Mouse (Mus musculus) heart, embryonic 10.5 days (tissue): ENCODE data around the gene Gm3238. TPM values are rescaled to one million over a fixed set of nuclear protein-coding genes. Genes with fewer than 3 reads are reported as not detected.
A peak's percentile ranks its signal among the peaks of the same experiment; 100 is the strongest.
"Not testable (repeated sequence)": the region's sequence is repeated elsewhere in the genome, so short reads cannot be mapped to it uniquely, and the experiment has no call there.

Experiments
- DNase-seq: peaks from one replicate; pipeline ENCODE4 v3.0.0-alpha.2; 2017; ENCODE audit warnings: low spot score
- H3K27ac ChIP-seq: fragments of 300-500 bp; sonication (generic); 2 replicates; pipeline ENCODE4 v1.5.1; 2016; ENCODE audit warnings: mild to moderate bottlenecking
- H3K27me3 ChIP-seq: fragments of 300-500 bp; sonication (generic); 2 replicates; pipeline ENCODE4 v1.6.1; 2016; ENCODE audit warnings: mild to moderate bottlenecking; ENCODE audit not compliant: poor library complexity, insufficient read depth, severe bottlenecking
- H3K36me3 ChIP-seq: fragments of 300-500 bp; sonication (generic); 2 replicates; pipeline ENCODE4 v1.6.1; 2016; ENCODE audit warnings: mild to moderate bottlenecking, moderate library complexity
- H3K4me1 ChIP-seq: fragments of 300-500 bp; sonication (generic); 2 replicates; pipeline ENCODE4 v1.6.1; 2016; ENCODE audit warnings: mild to moderate bottlenecking
- H3K4me3 ChIP-seq: fragments of 300-500 bp; sonication (generic); 2 replicates; pipeline ENCODE4 v1.5.1; 2016; ENCODE audit warnings: mild to moderate bottlenecking, moderate library complexity
- H3K9me3 ChIP-seq: fragments of 300-500 bp; sonication (generic); 2 replicates; pipeline ENCODE4 v1.6.1; 2016; ENCODE audit warnings: mild to moderate bottlenecking, moderate library complexity
- WGBS: fragments of 180-500 bp; shearing (Covaris S2); methylation state at CpG from one replicate; pipeline ENCODE4 v1.1.7; 2016; 5-methylcytosine and 5-hydroxymethylcytosine counted together
- polyA plus RNA-seq: library from polyadenylated mRNA; unstranded; fragments of >200 nt; fragmentation: Nextera tagmentation; extraction: Ambion mirVana; gene quantifications from 2 replicates; pipeline ENCODE4 v1.2.1, GENCODE M21; 2016

Gene Gm3238
- not detected in 2 replicates for polyA plus RNA-seq

DNA sequence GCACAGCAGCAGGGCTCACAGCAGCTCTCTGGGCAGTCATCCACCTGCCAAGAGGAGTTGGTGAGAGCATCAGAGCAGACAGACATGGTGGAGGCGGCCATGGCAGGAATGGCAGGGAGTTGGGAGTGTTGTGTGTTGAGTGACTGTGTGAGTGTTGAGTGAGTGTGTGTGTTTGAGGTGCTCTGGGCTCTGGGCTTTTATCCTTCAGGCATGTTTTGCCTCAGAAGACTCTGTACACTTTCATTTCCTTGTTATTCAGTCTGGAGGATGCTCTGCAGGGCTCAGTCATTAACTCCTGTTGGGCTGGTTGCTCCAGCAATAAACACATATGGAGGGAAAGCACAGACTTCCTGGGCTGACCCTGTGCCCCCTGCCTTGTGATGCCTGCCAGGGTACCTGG lies at the start of gene Gm3238:
Gm3238 (minus strand) TSS at position 101 of the 400 bp plus-strand sequence.
- not testable (repeated sequence) for H3K4me1 ChIP-seq, H3K9me3 ChIP-seq, H3K4me3 ChIP-seq, DNase-seq, H3K27me3 ChIP-seq, H3K36me3 ChIP-seq, H3K27ac ChIP-seq
- WGBS, result 56% methylated on average over 1 of the region's 1 CpGs

DNA sequence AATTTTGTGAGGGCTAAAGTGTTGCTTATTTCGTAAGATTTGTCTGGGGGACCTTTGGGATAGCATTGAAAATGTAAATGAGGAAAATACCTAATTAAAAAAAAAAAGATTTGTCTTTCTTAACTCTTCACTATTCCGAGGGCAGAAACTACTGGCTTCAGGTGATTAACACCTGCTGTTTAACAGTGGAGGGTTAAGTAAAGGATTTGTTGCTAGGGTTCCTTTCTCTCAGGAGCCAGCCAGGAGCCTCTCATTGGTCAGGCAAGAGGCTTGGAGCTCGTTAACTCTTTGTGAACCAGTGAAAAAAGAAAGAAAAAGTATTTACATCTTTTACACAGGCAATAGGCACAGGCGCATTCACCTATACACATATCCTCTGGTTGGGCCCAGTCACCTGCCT lies 48.1 kb upstream of the Gm3238 start:
- WGBS, result 34% methylated on average over 4 of the region's 4 CpGs
- Histone ChIP-seq H3K27ac (no peak overlapping the region), H3K4me3 (no peak overlapping the region), H3K9me3 (no peaks in the 10 kb centered on the region), H3K36me3 (no peaks in the 10 kb centered on the region), H3K4me1 (no peaks in the 10 kb centered on the region), H3K27me3 (no peaks in the 10 kb centered on the region)
- DNase-seq, result no peak

- H3K27me3 ChIP-seq, result no peaks in the 10 kb centered on the region
- DNase-seq, result no peak
- no peak overlapping the region for H3K27ac ChIP-seq
- no peaks in the 10 kb centered on the region for H3K4me1 ChIP-seq
- WGBS, result 92% methylated on average over 4 of the region's 4 CpGs
- no peak overlapping the region for H3K4me3 ChIP-seq
- no peaks in the 10 kb centered on the region for H3K36me3 ChIP-seq
- no peaks in the 10 kb centered on the region for H3K9me3 ChIP-seq
These were observed 47.4 kb upstream of the Gm3238 start for GRCm38 (mm10) chr10:77818523-77818922.

GRCm38 (mm10) chr10:77815514-77815913 lies 44.4 kb upstream of the Gm3238 start:
- no peaks in the 10 kb centered on the region for H3K27me3 ChIP-seq
- no peak for DNase-seq
- no peaks in the 10 kb centered on the region for H3K9me3 ChIP-seq
- H3K4me1 ChIP-seq, result no peaks in the 10 kb centered on the region
- no peak overlapping the region for H3K4me3 ChIP-seq
- H3K27ac ChIP-seq, result no peak overlapping the region
- 18% methylated on average over 5 of the region's 5 CpGs for WGBS
- no peaks in the 10 kb centered on the region for H3K36me3 ChIP-seq

GRCm38 (mm10) chr10:77814382-77814781 lies 43.3 kb upstream of the Gm3238 start, which contains the start of gene Gm2696:
Gene Gm2696, plus strand, starts transcription at chr10:77814682.
- DNase-seq, result no peak
- Histone ChIP-seq H3K4me3 (no peak within 1 kb of the TSS), H3K27ac (no peak within 1 kb of the TSS), H3K36me3 (no peaks in the 10 kb centered on the region), H3K4me1 (no peaks in the 10 kb centered on the region), H3K9me3 (no peaks in the 10 kb centered on the region), H3K27me3 (no peaks in the 10 kb centered on the region)
- 39% methylated on average over 4 of the region's 4 CpGs for WGBS

DNA sequence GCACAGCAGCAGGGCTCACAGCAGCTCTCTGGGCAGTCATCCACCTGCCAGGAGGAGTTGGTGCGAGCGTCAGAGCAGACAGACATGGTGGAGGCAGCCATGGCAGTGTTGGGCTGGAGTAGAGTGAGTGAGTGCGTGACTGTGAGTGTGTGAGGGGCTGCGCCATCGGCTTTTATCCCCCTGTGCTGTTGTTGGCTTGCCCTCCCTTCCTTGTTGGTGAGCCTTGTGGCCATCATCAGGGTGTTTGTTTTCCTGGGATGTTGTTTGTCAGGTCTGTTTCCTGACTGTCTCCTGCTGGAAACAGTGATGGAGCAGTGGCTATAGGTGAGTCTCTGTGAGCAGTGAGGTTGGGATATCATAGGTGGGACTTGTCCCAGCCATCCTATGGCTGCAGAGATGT lies 40.6 kb upstream of the Gm3238 start, which contains the start of gene Gm9507:
Gm9507 (minus strand) TSS at position 101 of the 400 bp plus-strand sequence.
- no peaks in the 10 kb centered on the region for H3K27me3 ChIP-seq
- H3K4me1 ChIP-seq, result no peaks in the 10 kb centered on the region
- DNase-seq, result no peak
- H3K9me3 ChIP-seq, result 0 out of 2 replicates have a peak, but pooled peaks cover 2% of the 10 kb centered on the region
- no peak within 1 kb of the TSS for H3K27ac ChIP-seq
- H3K36me3 ChIP-seq, result no peaks in the 10 kb centered on the region
- WGBS, result 74% methylated on average over 5 of the region's 5 CpGs
- no peak within 1 kb of the TSS for H3K4me3 ChIP-seq

GRCm38 (mm10) chr10:77804095-77804494 lies 33.0 kb upstream of the Gm3238 start:
- no peak for DNase-seq
- Histone ChIP-seq H3K36me3 (no peaks in the 10 kb centered on the region), H3K4me3 (no peak overlapping the region), H3K27me3 (no peaks in the 10 kb centered on the region), H3K9me3 (0 out of 2 replicates have a peak, but pooled peaks cover 2% of the 10 kb centered on the region), H3K4me1 (peaks cover 4% of the 10 kb centered on the region), H3K27ac (no peak overlapping the region)
- WGBS, result 70% methylated on average over 3 of the region's 3 CpGs

GRCm38 (mm10) chr10:77798921-77799508 lies 27.9 kb upstream of the Gm3238 start, which contains the start of gene Gm19668:
Gene Gm19668, minus strand, starts transcription at chr10:77799133.
- Histone ChIP-seq H3K4me1 (peaks cover 26% of the 10 kb centered on the region), H3K9me3 (no peaks in the 10 kb centered on the region), H3K27me3 (no peaks in the 10 kb centered on the region), H3K36me3 (no peaks in the 10 kb centered on the region), H3K27ac (peak within 1 kb of the TSS; percentile 31; the same call in 1 of the 2 replicates), H3K4me3 (no peak within 1 kb of the TSS)
- no peak for DNase-seq
- WGBS, result 58% methylated on average over 8 of the region's 8 CpGs

- DNase-seq, H3K36me3 ChIP-seq, H3K9me3 ChIP-seq, H3K4me3 ChIP-seq, H3K27me3 ChIP-seq: not testable (repeated sequence)
- 27% methylated on average over 3 of the region's 3 CpGs for WGBS
- H3K4me1 ChIP-seq, result peaks cover 26% of the 10 kb centered on the region
- H3K27ac ChIP-seq, result peak overlapping the region; percentile 31; the same call in 1 of the 2 replicates
These were observed 27.2 kb upstream of the Gm3238 start for GRCm38 (mm10) chr10:77798164-77798920.

GRCm38 (mm10) chr10:77797677-77798076 lies 26.6 kb upstream of the Gm3238 start:
- Histone ChIP-seq H3K9me3 (no peaks in the 10 kb centered on the region), H3K27me3 (no peaks in the 10 kb centered on the region), H3K4me3 (no peak overlapping the region), H3K36me3 (no peaks in the 10 kb centered on the region), H3K27ac (peak overlapping the region; percentile 31; the same call in 1 of the 2 replicates), H3K4me1 (peaks cover 26% of the 10 kb centered on the region)
- 12% methylated on average over 3 of the region's 3 CpGs for WGBS
- no peak for DNase-seq

GRCm38 (mm10) chr10:77794976-77795375 lies 23.9 kb upstream of the Gm3238 start, which contains the start of gene Gm9639:
Gene Gm9639, minus strand, starts transcription at chr10:77795076.
- Histone ChIP-seq H3K4me3 (no peak within 1 kb of the TSS), H3K36me3 (no peaks in the 10 kb centered on the region), H3K27me3 (no peaks in the 10 kb centered on the region), H3K4me1 (peaks cover 26% of the 10 kb centered on the region), H3K27ac (no peak within 1 kb of the TSS), H3K9me3 (no peaks in the 10 kb centered on the region)
- WGBS, result 43% methylated on average over 2 of the region's 2 CpGs
- no peak for DNase-seq

GRCm38 (mm10) chr10:77788621-77789020 lies 17.5 kb upstream of the Gm3238 start:
- H3K27me3 ChIP-seq, result no peaks in the 10 kb centered on the region
- H3K4me3 ChIP-seq, result no peak overlapping the region
- DNase-seq, result no peak
- 0 out of 2 replicates have a peak, but pooled peaks cover 3% of the 10 kb centered on the region for H3K4me1 ChIP-seq
- H3K36me3 ChIP-seq, result no peaks in the 10 kb centered on the region
- H3K9me3 ChIP-seq, result no peaks in the 10 kb centered on the region
- H3K27ac ChIP-seq, result no peak overlapping the region
- WGBS, result 75% methylated on average over 2 of the region's 2 CpGs

- H3K4me1 ChIP-seq, DNase-seq, H3K4me3 ChIP-seq, H3K27ac ChIP-seq, H3K36me3 ChIP-seq, H3K27me3 ChIP-seq, H3K9me3 ChIP-seq: not testable (repeated sequence)
- 53% methylated on average over 1 of the region's 1 CpGs for WGBS
These were observed 16.8 kb upstream of the Gm3238 start, which contains the start of gene Gm7137 for GRCm38 (mm10) chr10:77787876-77788275. Gene Gm7137, minus strand, starts transcription at chr10:77788200.
